Mouse (Mus musculus) adrenal gland, adult 8-10 months (tissue): Measurements from ENCODE around the gene Defb26. TPM values are rescaled to one million over a fixed set of nuclear protein-coding genes. Genes with fewer than 3 reads are reported as not detected.

Source experiments
- DNase-seq: peaks from one replicate; pipeline ENCODE4 v3.0.0; 2022
- total RNA-seq, 4 experiments: library from RNA; stranded (reverse); gene quantifications; 2 replicates each; pipeline ENCODE4 v1.2.4; 2022

The Defb26 gene
- total RNA-seq, result not detected

- no peak for DNase-seq
These were observed at the start of gene Defb26 for GRCm38 (mm10) chr2:152511592-152511991. TSS of gene Defb26 (minus strand) at chr2:152511692.

- DNase-seq, result no peak
These were observed 45.2 kb upstream of the Defb26 start for GRCm38 (mm10) chr2:152556655-152557054.

GRCm38 (mm10) chr2:152553774-152554423, 42.4 kb upstream of the Defb26 start:
- peak; percentile 31 for DNase-seq

GRCm38 (mm10) chr2:152548124-152548523, 36.6 kb upstream of the Defb26 start:
- DNase-seq, result no peak

DNA sequence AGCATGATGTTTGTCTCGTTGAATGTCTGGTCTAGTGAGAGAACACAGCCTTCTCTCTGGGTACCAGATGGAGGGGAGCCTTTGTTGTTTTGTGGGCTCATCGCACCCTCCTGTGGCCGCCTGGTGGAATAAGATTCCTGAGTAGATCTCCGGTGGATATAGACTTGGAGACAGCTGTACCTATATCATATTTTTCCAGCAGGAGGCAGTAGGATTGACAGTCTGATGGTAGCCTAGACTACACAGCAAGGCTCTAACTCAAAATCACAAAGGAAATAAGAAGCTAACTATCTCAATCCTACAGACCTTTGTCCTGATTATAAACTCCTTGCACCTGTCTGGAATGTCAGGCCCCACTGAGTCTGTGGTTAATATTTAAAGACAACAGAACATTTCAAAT, 33.2 kb upstream of the Defb26 start:
- peak; percentile 32 for DNase-seq

DNA sequence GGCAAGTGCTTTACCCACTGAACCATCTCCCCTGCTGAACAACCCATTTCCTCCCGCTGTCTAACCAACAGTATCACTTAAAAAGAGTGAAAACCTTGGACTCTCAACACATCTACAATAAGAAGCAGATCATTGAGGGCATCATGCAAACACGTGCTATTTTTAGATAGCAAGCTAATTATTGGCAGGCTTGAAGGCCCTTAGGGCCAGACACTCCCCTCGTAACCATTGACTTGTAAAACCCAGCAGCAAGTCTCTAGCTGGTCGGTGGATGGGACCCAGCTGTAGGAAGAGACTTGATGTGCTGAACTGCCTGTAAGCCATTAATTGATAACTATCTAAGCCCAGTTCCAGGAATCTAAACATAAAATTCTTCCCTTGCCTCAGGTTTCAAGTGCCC, 32.0 kb upstream of the Defb26 start:
- no peak for DNase-seq

GRCm38 (mm10) chr2:152542897-152543296, 31.4 kb upstream of the Defb26 start:
- DNase-seq, result no peak

GRCm38 (mm10) chr2:152541979-152542378, 30.5 kb upstream of the Defb26 start:
- DNase-seq, result no peak

- DNase-seq, result no peak
These were observed 28.6 kb upstream of the Defb26 start, which contains the start of gene Defb29 for GRCm38 (mm10) chr2:152539944-152540710. TSS of gene Defb29 (minus strand) at chr2:152540098.

DNA sequence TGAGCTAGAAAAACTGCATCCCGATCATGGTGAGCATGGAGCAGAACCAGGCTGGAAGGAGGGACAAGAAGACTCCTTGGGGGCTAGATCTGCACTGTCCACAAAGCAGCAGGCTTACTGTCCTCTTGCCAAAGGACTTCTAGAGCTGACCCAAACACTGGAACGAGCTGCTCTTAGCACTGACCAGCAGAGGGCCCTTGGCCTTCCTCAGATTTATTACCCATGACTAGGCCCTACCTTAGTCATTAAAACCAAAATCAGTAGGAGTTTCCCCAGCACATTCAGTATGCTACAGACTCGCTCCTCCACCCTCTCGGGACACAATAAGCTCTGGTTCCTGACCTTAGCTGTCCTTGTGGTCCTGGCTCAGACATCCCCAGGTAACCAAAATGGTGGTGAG, 6.5 kb upstream of the Defb26 start, which contains the start of gene Defb28:
Defb28 (plus strand) TSS at position 275 of the 400 bp plus-strand sequence.
- peak; percentile 33 for DNase-seq

GRCm38 (mm10) chr2:152516084-152516483, 4.6 kb upstream of the Defb26 start:
- DNase-seq, result no peak

DNA sequence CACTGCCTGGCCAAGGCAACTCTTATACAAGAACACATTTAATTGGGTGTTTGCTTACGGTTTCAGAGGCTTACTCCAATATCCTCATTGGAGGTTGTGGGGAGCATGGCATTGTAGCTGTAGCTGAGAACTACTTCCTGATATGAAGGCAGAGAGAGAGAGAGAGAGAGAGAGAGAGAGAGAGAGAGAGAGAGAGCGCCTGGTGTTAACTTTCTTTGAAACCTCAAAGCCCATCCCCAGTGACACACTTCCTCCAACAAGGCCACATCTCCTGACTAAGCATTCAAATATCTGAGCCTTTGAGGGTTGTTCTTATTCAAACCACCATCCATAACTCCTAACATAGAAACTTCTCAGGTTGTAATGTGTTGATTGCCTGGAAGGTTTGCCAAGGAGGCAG, 7.5 kb downstream of the Defb26 start:
- no peak for DNase-seq

GRCm38 (mm10) chr2:152500863-152501229, 10.6 kb downstream of the Defb26 start:
- no peak for DNase-seq

DNA sequence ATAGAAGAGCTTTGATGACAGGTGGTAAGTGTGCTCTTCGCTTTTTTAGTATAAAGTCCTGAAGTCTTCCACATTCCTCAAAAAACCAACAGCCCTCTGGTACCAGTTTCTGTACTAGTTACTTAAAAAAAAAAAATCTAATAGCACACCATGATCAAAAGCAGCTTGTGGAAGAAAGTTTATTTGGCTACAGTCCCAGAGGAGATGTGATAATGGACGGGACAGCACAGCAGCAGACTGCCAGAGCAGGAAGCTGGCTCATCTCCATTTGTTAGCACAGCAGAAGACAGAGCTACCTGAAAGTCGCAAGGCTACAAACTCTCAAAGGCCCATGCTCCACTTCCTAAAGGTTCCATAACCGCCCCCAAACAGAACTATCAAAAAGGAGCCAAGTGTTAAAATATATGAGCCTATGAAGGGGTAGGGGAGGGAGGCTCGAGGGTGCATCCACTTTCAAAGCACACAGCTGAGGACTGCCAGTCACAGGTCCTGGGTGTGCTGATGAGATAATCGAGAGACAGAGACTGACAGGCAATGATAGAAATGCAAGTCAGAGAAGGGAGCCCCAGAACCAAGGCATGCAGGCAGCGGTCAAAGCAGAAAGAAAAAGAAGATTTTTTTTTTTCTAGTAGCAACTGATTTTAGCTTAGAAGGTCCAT, 11.2 kb downstream of the Defb26 start:
- no peak for DNase-seq

- no peak for DNase-seq
These were observed 13.5 kb downstream of the Defb26 start for GRCm38 (mm10) chr2:152498020-152498419.

DNA sequence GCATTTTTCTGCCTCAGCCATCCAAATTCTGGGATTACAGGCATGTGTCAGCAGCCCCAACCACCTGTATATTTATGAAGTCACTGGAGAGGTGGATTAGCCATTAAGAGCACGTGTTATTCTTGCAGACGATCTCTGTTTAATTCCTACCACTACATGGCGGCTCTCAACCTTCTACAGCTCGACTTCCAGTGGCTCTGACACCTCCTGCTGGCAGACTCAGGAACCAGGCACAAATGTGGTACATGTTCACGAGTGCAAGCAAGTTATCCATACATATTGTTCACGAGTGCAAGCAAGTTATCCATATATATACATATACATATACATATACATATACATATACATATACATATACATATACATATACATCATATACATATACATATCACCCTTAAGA, 18.3 kb downstream of the Defb26 start:
- DNase-seq, result no peak

DNA sequence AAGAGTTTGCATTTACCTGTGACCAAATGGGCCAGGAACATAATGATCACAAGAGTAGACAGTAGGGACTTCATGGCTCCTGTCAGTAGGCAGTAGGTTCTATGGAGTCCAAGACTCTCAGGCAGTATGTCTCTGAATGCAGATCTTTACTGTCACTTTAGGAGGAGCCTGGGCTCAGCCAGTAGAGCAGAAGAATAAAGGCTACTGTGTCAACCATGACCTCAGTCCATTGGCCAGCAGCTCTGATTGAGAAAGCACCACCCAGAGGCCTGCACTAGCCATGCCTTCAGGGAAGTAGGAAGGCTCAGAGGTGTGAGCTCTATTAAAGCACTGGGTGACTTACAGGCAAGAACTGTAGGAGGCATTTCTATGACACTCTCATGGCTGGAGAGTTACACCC, 21.5 kb downstream of the Defb26 start, which contains the start of gene Defb22:
Defb22 (minus strand) TSS at position 101 of the 400 bp plus-strand sequence.
- DNase-seq, result no peak

GRCm38 (mm10) chr2:152487024-152487423, 24.5 kb downstream of the Defb26 start:
- no peak for DNase-seq

GRCm38 (mm10) chr2:152481726-152482125, 29.8 kb downstream of the Defb26 start:
- no peak for DNase-seq

DNA sequence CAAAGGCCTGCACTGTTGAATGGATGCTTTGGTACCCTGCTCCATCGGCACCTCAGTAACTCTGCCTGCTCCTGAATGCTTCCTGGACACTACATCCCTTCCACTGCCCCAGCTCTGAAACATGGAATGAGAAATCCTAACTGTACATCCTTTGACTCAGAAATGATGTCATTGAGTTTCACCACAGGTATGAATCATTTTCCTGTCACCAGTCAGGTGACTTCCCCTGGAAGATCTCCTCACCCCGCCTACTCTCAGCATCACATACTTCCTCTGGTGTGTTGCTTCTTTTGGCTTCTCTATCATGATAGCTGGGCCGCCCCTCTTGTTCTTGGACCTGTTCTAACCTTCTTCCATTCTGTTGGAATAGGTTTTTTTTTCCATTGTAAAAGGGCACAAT, 30.6 kb downstream of the Defb26 start:
- no peak for DNase-seq

DNA sequence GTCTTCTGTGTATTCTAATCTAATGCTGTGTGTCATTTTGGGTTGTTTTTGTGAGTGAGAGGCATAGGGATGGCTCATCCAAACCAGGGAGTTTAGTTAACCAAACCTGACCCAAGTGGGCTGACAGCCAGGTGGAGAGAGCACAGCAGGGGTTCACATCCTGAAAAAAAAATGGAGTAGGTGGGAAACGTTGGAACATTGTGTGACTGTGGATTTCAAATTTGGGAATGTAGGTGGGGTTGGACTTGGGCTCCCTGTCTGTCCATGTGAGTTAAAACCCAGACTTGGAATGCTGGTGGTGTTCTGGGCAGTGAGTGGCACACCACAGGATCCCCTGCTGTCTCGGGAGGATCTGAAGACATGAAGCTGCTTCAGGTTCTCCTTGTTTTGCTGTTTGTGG, 34.7 kb downstream of the Defb26 start, which contains the start of gene Defb20:
Defb20 (plus strand) TSS at position 301 of the 400 bp plus-strand sequence.
- no peak for DNase-seq

GRCm38 (mm10) chr2:152472434-152472833, 39.1 kb downstream of the Defb26 start:
- DNase-seq, result no peak

- DNase-seq, result peak; percentile 3
These were observed 40.5 kb downstream of the Defb26 start for GRCm38 (mm10) chr2:152470973-152471372.
